Mouse (Mus musculus) spleen, postnatal 36 days (tissue): ENCODE data around the gene Pex10.

Experiments
- DNase-seq, 2 experiments: peaks; one replicate each; pipeline ENCODE4 v3.0.0; 2022; ENCODE audit warnings: low spot score in 2 of 2, mixed read lengths in 1 of 2

Gene Pex10

GRCm38 (mm10) chr4:155066834-155067522 is at the start of gene Pex10:
Gene Pex10, plus strand, starts transcription at chr4:155067016.
- DNase-seq, result peak; percentile 96 to 98

GRCm38 (mm10) chr4:155017253-155017878 is 49.5 kb upstream of the Pex10 start:
- DNase-seq, result no peak

GRCm38 (mm10) chr4:155018066-155018465 is 48.8 kb upstream of the Pex10 start:
- DNase-seq, result no peak

- no peak for DNase-seq
These were observed 48.0 kb upstream of the Pex10 start for GRCm38 (mm10) chr4:155018601-155019335.

- no peak for DNase-seq
These were observed 47.4 kb upstream of the Pex10 start for GRCm38 (mm10) chr4:155019336-155019847.

- no peak for DNase-seq
These were observed 46.7 kb upstream of the Pex10 start for GRCm38 (mm10) chr4:155020141-155020540.

- DNase-seq, result no peak
These were observed 46.0 kb upstream of the Pex10 start for GRCm38 (mm10) chr4:155020813-155021212.

GRCm38 (mm10) chr4:155022228-155022855 is 44.5 kb upstream of the Pex10 start:
- DNase-seq, result no peak

- DNase-seq, result no peak
These were observed 42.4 kb upstream of the Pex10 start for GRCm38 (mm10) chr4:155024170-155025010.

GRCm38 (mm10) chr4:155033115-155033514 is 33.7 kb upstream of the Pex10 start:
- DNase-seq, result no peak

GRCm38 (mm10) chr4:155034202-155034601 is 32.6 kb upstream of the Pex10 start:
- DNase-seq, result no peak

DNA sequence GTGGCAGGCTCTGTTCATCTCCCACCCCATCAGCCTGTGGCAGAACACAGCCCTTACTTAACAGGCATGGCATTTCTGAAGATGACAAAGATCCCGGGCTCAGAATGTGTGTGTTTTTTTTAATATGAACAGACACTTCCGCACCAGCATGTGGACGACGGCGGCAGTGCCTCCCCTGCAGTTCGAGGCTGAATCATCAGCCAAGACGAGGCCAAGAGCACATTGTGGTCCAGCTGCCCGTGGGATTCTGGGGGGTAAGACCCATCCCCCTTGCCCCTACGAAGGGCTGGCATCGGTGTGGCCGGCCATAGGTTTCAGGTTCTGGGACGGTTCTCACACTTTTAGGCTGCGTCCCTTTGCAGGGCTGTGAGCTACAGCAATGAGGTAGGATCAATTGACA is 32.0 kb upstream of the Pex10 start:
- DNase-seq, result no peak

DNA sequence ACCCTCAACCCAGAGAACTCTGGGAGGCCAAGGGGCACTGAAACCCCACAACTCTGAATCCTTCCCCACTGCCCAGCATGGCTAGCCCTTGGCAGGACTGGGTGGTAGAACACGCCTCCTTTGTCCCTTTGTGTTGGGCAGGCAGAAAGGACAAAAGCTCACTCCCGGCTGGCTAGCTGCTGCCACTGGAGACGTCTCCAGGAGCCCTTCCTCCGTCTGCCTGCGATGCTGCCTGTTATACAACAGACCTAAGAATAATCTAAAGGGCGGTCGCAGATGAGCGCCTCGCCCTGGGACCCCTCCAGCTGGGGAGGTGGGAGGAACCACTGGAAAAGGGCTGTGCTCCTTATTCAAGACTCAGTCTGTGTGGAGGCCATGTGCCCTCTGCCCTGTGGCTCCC is 26.6 kb upstream of the Pex10 start:
- no peak for DNase-seq

GRCm38 (mm10) chr4:155040696-155041095 is 26.1 kb upstream of the Pex10 start:
- DNase-seq, result no peak

- DNase-seq, result no peak
These were observed 24.1 kb upstream of the Pex10 start for GRCm38 (mm10) chr4:155042606-155043288.

- no peak for DNase-seq
These were observed 23.6 kb upstream of the Pex10 start for GRCm38 (mm10) chr4:155043289-155043625.

- DNase-seq, result no peak
These were observed 20.2 kb upstream of the Pex10 start for GRCm38 (mm10) chr4:155046636-155047035.

GRCm38 (mm10) chr4:155050116-155050515 is 16.7 kb upstream of the Pex10 start:
- DNase-seq, result peak; percentile 48 to 50

DNA sequence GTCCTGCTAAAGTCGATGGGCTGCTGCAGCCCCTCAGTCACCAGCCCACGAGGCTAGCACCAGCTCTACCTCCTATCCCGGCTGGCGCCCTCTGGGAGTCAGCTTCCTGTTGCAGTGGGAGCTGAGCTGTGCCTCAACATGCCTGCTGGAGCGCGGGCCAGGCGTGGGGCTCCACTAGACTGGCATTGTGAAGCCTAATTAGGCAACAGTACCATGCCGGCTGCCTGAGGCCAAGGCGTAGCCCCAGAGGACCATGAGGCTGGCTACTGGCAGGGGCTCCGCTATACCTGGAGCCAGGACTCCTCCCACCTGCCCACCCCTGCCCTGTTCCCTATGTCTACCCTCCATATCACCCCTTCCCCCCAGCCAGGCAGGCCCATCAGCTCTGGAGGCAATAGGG is 10.1 kb upstream of the Pex10 start, which contains the start of gene Plch2:
Gene Plch2 (minus strand): TSS at position 61 of the 400 bp plus-strand sequence.
- no peak for DNase-seq

DNA sequence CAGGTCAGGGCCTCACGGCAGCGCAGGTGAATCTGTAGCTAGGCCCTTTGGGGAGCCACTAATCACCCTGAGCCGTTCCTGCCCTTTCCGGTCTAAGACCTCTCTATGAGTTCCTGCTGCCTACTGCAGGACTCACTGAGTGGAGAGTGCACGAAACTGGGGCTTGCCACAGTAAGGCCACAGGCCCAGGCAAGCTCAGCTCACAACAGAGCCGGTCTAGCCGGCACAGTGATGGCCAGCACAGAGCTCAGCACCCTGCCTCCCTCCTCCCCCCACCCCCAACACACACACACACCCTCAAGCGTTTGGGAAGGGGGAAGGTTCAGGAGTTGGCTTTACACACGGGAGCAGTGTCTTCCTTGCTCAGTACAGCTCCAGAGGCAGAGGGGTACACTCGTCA is 8.5 kb upstream of the Pex10 start:
- DNase-seq, result no peak

GRCm38 (mm10) chr4:155063895-155064294 is 2.9 kb upstream of the Pex10 start:
- no peak for DNase-seq
